Mouse (Mus musculus): ENCODE data around the gene Lef1. TPM values are rescaled to one million over a fixed set of nuclear protein-coding genes. Genes with fewer than 3 reads are reported as not detected.

The Lef1 gene
- total and polyA plus RNA-seq, 3 experiments, result 0.23 to 1.5 (median 0.34) TPM

DNA sequence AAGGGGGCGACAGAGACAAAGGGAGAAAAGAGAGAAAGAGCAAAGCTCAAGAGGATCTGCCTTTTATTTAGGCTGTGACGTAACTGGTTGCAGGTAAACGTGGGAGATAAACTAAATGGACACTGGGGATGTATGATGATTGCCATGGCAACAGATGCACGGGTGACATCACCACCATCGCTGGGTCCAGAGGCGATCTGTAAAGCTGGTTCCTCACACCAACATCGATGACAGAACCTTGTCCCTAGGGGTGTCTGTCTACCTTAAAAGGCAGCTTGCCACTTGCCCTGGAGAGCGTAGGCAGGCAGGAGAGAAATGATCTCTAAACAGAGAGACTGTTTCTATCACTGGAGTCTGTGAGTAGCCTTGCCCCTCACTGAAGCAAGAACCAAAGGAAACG lies 23.7 kb downstream of the Lef1 start:
- Histone ChIP-seq H3K36me3 (ENCODE audit: control insufficient read depth, insufficient read depth, low read length) (no peaks in the 10 kb centered on the region), H3K79me2 (replicated peaks; ENCODE audit: control insufficient read depth, insufficient read depth, low read length) (no peaks in the 10 kb centered on the region), H3K27me3 (ENCODE audit: control insufficient read depth, insufficient read depth, low read length) (no peaks in the 10 kb centered on the region), H3K4me3 (no peak overlapping the region), H3K9ac (ENCODE audit: low read depth, low read length) (no peak overlapping the region), H3K27ac (no peak overlapping the region), H3K4me1 (ENCODE audit: control insufficient read depth, insufficient read depth, low read length) (no peaks in the 10 kb centered on the region; the same call in 1 of the 2 replicates)
- TF ChIP-seq POLR2A (IDR thresholded peaks at IDR 0.05; ENCODE audit: insufficient read depth, low read depth, low read length) (no peak), CTCF (IDR thresholded peaks at IDR 0.05) (no peak), EP300 (IDR thresholded peaks at IDR 0.05; ENCODE audit: insufficient read depth, low read depth, low read length) (no peak)
- no peak for DNase-seq
- intact Hi-C loops (cut with DNase I), result no loop called here
- WGBS, result 69% methylated on average over 9 of the region's 9 CpGs

GRCm38 (mm10) chr3:131135434-131135833 lies 25.2 kb downstream of the Lef1 start:
- intact Hi-C loops (cut with DNase I), result no loop called here

GRCm38 (mm10) chr3:131136455-131136854 lies 26.2 kb downstream of the Lef1 start:
- no peaks in the 10 kb centered on the region for H3K79me2 ChIP-seq (replicated peaks; ENCODE audit: control insufficient read depth, insufficient read depth, low read length)
- no peak for TF ChIP-seq EP300 (IDR thresholded peaks at IDR 0.05; ENCODE audit: insufficient read depth, low read depth, low read length)
- no peak for TF ChIP-seq POLR2A (IDR thresholded peaks at IDR 0.05; ENCODE audit: insufficient read depth, low read depth, low read length)
- no peak for TF ChIP-seq CTCF (IDR thresholded peaks at IDR 0.05)
- intact Hi-C loops (cut with DNase I), result no loop called here
- no peak overlapping the region for H3K4me3 ChIP-seq
- peaks cover 4% of the 10 kb centered on the region for H3K4me1 ChIP-seq (ENCODE audit: control insufficient read depth, insufficient read depth, low read length)
- H3K36me3 ChIP-seq (ENCODE audit: control insufficient read depth, insufficient read depth, low read length), result no peaks in the 10 kb centered on the region; the same call in 1 of the 2 replicates
- H3K27ac ChIP-seq, result no peak overlapping the region
- DNase-seq, result peak in 1 of 2 experiments; percentile 28
- 20% methylated on average over 8 of the region's 8 CpGs for WGBS
- no peaks in the 10 kb centered on the region for H3K27me3 ChIP-seq (ENCODE audit: control insufficient read depth, insufficient read depth, low read length)
- H3K9ac ChIP-seq (ENCODE audit: low read depth, low read length), result no peak overlapping the region

More at GRCm38 (mm10) chr3:131135434-131135833, 25.2 kb downstream of the Lef1 start:
- no peak overlapping the region for H3K27ac ChIP-seq
- no peaks in the 10 kb centered on the region; the same call in 1 of the 2 replicates for H3K36me3 ChIP-seq (ENCODE audit: control insufficient read depth, insufficient read depth, low read length)
- DNase-seq, result no peak
- no peaks in the 10 kb centered on the region for H3K27me3 ChIP-seq (ENCODE audit: control insufficient read depth, insufficient read depth, low read length)
- H3K9ac ChIP-seq (ENCODE audit: low read depth, low read length), result no peak overlapping the region
- H3K79me2 ChIP-seq (replicated peaks; ENCODE audit: control insufficient read depth, insufficient read depth, low read length), result no peaks in the 10 kb centered on the region
- no peak for TF ChIP-seq EP300 (IDR thresholded peaks at IDR 0.05; ENCODE audit: insufficient read depth, low read depth, low read length)
- no peak for TF ChIP-seq POLR2A (IDR thresholded peaks at IDR 0.05; ENCODE audit: insufficient read depth, low read depth, low read length)
- TF ChIP-seq CTCF (IDR thresholded peaks at IDR 0.05), result no peak
- WGBS, result 88% methylated on average over 9 of the region's 9 CpGs
- H3K4me1 ChIP-seq (ENCODE audit: control insufficient read depth, insufficient read depth, low read length), result peaks cover 4% of the 10 kb centered on the region
- H3K4me3 ChIP-seq, result no peak overlapping the region

GRCm38 (mm10) chr3:131137119-131137781 lies 27.0 kb downstream of the Lef1 start:
- H3K27me3 ChIP-seq (ENCODE audit: control insufficient read depth, insufficient read depth, low read length), result no peaks in the 10 kb centered on the region
- no peaks in the 10 kb centered on the region; the same call in 1 of the 2 replicates for H3K36me3 ChIP-seq (ENCODE audit: control insufficient read depth, insufficient read depth, low read length)
- intact Hi-C loops (cut with DNase I), result no loop called here
- DNase-seq, result no peak
- peaks cover 4% of the 10 kb centered on the region for H3K4me1 ChIP-seq (ENCODE audit: control insufficient read depth, insufficient read depth, low read length)
- WGBS, result 82% methylated on average over 18 of the region's 18 CpGs
- no peak overlapping the region for H3K27ac ChIP-seq
- H3K9ac ChIP-seq (ENCODE audit: low read depth, low read length), result no peak overlapping the region
- no peaks in the 10 kb centered on the region for H3K79me2 ChIP-seq (replicated peaks; ENCODE audit: control insufficient read depth, insufficient read depth, low read length)
- no peak overlapping the region for H3K4me3 ChIP-seq
- no peak for TF ChIP-seq EP300 (IDR thresholded peaks at IDR 0.05; ENCODE audit: insufficient read depth, low read depth, low read length)
- no peak for TF ChIP-seq CTCF (IDR thresholded peaks at IDR 0.05)
- no peak for TF ChIP-seq POLR2A (IDR thresholded peaks at IDR 0.05; ENCODE audit: insufficient read depth, low read depth, low read length)

GRCm38 (mm10) chr3:131138224-131138623 lies 28.0 kb downstream of the Lef1 start:
- TF ChIP-seq POLR2A (IDR thresholded peaks at IDR 0.05; ENCODE audit: insufficient read depth, low read depth, low read length), result no peak
- TF ChIP-seq EP300 (IDR thresholded peaks at IDR 0.05; ENCODE audit: insufficient read depth, low read depth, low read length), result no peak
- no peak for TF ChIP-seq CTCF (IDR thresholded peaks at IDR 0.05)
- no peaks in the 10 kb centered on the region for H3K79me2 ChIP-seq (replicated peaks; ENCODE audit: control insufficient read depth, insufficient read depth, low read length)
- WGBS, result 74% methylated on average over 9 of the region's 9 CpGs
- no peak overlapping the region for H3K27ac ChIP-seq
- H3K4me1 ChIP-seq (ENCODE audit: control insufficient read depth, insufficient read depth, low read length), result peaks cover 4% of the 10 kb centered on the region
- H3K9ac ChIP-seq (ENCODE audit: low read depth, low read length), result no peak overlapping the region
- no peak for DNase-seq
- H3K36me3 ChIP-seq (ENCODE audit: control insufficient read depth, insufficient read depth, low read length), result no peaks in the 10 kb centered on the region; the same call in 1 of the 2 replicates
- intact Hi-C loops (cut with DNase I), result no loop called here
- H3K4me3 ChIP-seq, result no peak overlapping the region
- no peaks in the 10 kb centered on the region for H3K27me3 ChIP-seq (ENCODE audit: control insufficient read depth, insufficient read depth, low read length)

- H3K4me3 ChIP-seq, result no peak overlapping the region
- TF ChIP-seq POLR2A (IDR thresholded peaks at IDR 0.05; ENCODE audit: insufficient read depth, low read depth, low read length) (no peak), EP300 (IDR thresholded peaks at IDR 0.05; ENCODE audit: insufficient read depth, low read depth, low read length) (no peak), CTCF (IDR thresholded peaks at IDR 0.05) (no peak)
- no peaks in the 10 kb centered on the region; the same call in 1 of the 2 replicates for H3K36me3 ChIP-seq (ENCODE audit: control insufficient read depth, insufficient read depth, low read length)
- no peaks in the 10 kb centered on the region for H3K79me2 ChIP-seq (replicated peaks; ENCODE audit: control insufficient read depth, insufficient read depth, low read length)
- peaks cover 4% of the 10 kb centered on the region for H3K4me1 ChIP-seq (ENCODE audit: control insufficient read depth, insufficient read depth, low read length)
- intact Hi-C loops (cut with DNase I), result no loop called here
- no peak overlapping the region for H3K9ac ChIP-seq (ENCODE audit: low read depth, low read length)
- DNase-seq, result no peak
- H3K27me3 ChIP-seq (ENCODE audit: control insufficient read depth, insufficient read depth, low read length), result no peaks in the 10 kb centered on the region
- 81% methylated on average over 8 of the region's 8 CpGs for WGBS
- peak overlapping the region; percentile 64; the same call in 1 of the 2 replicates for H3K27ac ChIP-seq
Measured at GRCm38 (mm10) chr3:131138797-131139196, 28.5 kb downstream of the Lef1 start.

Data from heart, adult 2 months (tissue).